Comparison of ENCODE assay signal across 9 mouse cellular contexts in genomic region chr15:99651984-99652872, GRCm38 (mm10). TPM values are rescaled to one million over a fixed set of nuclear protein-coding genes. Genes with fewer than 3 reads are reported as not detected.
DNase-seq lines count a peak whose midpoint lies in the region; ATAC-seq and TF ChIP-seq lines count a peak whose summit lies in the region.
"Had no signal": no experiment of that assay in that cellular context is flagged by ENCODE, and none has a peak within 500 bp of the region (broad histone marks: within the 10 kb centered on the region; RNA-seq: fewer than 3 reads in every experiment).

No protein-coding gene starts in this region.

- DNase-seq in heart, adult 8-10 months (ENCODE audit: low spot score): no peak
- DNase-seq in hindbrain, embryonic 14.5 days (ENCODE audit: low spot score): no peak
- no peak for DNase-seq in midbrain, embryonic 10.5 days (ENCODE audit: low spot score)
- no peak for DNase-seq in ovary, postnatal 14 days (ENCODE audit: low spot score)
- no peak for DNase-seq in layer of hippocampus, postnatal 14 days (ENCODE audit: low spot score in 2 of 2)
- no peak for DNase-seq in urinary bladder, postnatal 10 days (ENCODE audit: low spot score)

- H3K9me3 ChIP-seq in heart, embryonic 11.5 days (replicated peaks; ENCODE audit: control insufficient read depth, low read length): no peaks in the 10 kb centered on the region
- H3K9me3 ChIP-seq in hindbrain, embryonic 14.5 days (ENCODE audit: control insufficient read depth, low read length): no peaks in the 10 kb centered on the region
- H3K9me3 ChIP-seq in midbrain, embryonic 10.5 days (replicated peaks): no peaks in the 10 kb centered on the region

- H3K9ac ChIP-seq in heart, embryonic 11.5 days (ENCODE audit: low read depth, low read length): peak overlapping the region; percentile 92; the same call in 1 of the 2 replicates
- peak overlapping the region; percentile 32; the same call in 1 of the 2 replicates for H3K9ac ChIP-seq in hindbrain, embryonic 14.5 days

- ATAC-seq in heart, embryonic 11.5 days (replicated peaks; ENCODE audit: insufficient number of reproducible peaks, low FRiP score, low TSS enrichment): no peak
- no peak for ATAC-seq in hindbrain, embryonic 14.5 days (ENCODE audit: low FRiP score)

- peaks cover 37% of the 10 kb centered on the region for H3K4me1 ChIP-seq in heart, embryonic 11.5 days (ENCODE audit: control insufficient read depth, insufficient read depth, low read length)
- peaks cover 2% of the 10 kb centered on the region; the same call in 1 of the 2 replicates for H3K4me1 ChIP-seq in bone marrow, adult 2 months (ENCODE audit: control insufficient read depth, insufficient read depth, low read length)
- H3K4me1 ChIP-seq in hindbrain, embryonic 14.5 days (replicated peaks; ENCODE audit: control insufficient read depth, insufficient read depth, low read length): peaks cover 45% of the 10 kb centered on the region
- peaks cover 66% of the 10 kb centered on the region for H3K4me1 ChIP-seq in midbrain, embryonic 10.5 days

- WGBS in heart, embryonic 11.5 days (ENCODE audit: insufficient replicate concordance): 72% methylated on average over 10 of the region's 10 CpGs
- WGBS in bone marrow, adult 2 months: 52% methylated on average over 10 of the region's 10 CpGs
- WGBS in hindbrain, embryonic 14.5 days: 79% methylated on average over 10 of the region's 10 CpGs
- 74% methylated on average over 10 of the region's 10 CpGs for WGBS in midbrain, embryonic 10.5 days

- TF ChIP-seq POLR2A in bone marrow, adult 2 months (IDR thresholded peaks at IDR 0.05; ENCODE audit: borderline replicate concordance, control insufficient read depth, low read depth, low read length): no peak

- H3K27ac ChIP-seq in heart, embryonic 11.5 days (ENCODE audit: low read depth, low read length): no peak overlapping the region
- H3K27ac ChIP-seq in bone marrow, adult 2 months (ENCODE audit: control insufficient read depth, insufficient read depth, low read depth, low read length, poor library complexity): peak overlapping the region; percentile 19; the same call in 1 of the 2 replicates
- H3K27ac ChIP-seq in hindbrain, embryonic 14.5 days: no peak overlapping the region
- peak overlapping the region; percentile 97 for H3K27ac ChIP-seq in midbrain, embryonic 10.5 days (replicated peaks)

- H3K27me3 ChIP-seq in heart, embryonic 11.5 days (ENCODE audit: control insufficient read depth, insufficient read depth, low read length): peaks cover 29% of the 10 kb centered on the region
- H3K27me3 ChIP-seq in hindbrain, embryonic 14.5 days (ENCODE audit: control insufficient read depth, insufficient read depth, low read length): no peaks in the 10 kb centered on the region; the same call in 1 of the 2 replicates
- peaks cover 50% of the 10 kb centered on the region for H3K27me3 ChIP-seq in midbrain, embryonic 10.5 days (ENCODE audit: low read depth, poor library complexity, severe bottlenecking)

- H3K36me3 ChIP-seq in heart, embryonic 11.5 days (ENCODE audit: control insufficient read depth, insufficient read depth, low read length): no peaks in the 10 kb centered on the region
- H3K36me3 ChIP-seq in hindbrain, embryonic 14.5 days (replicated peaks; ENCODE audit: control insufficient read depth, insufficient read depth): no peaks in the 10 kb centered on the region
- no peaks in the 10 kb centered on the region; the same call in 1 of the 2 replicates for H3K36me3 ChIP-seq in midbrain, embryonic 10.5 days

- H3K4me3 ChIP-seq in heart, embryonic 11.5 days (ENCODE audit: low read depth, low read length): peak overlapping the region; percentile 95
- H3K4me3 ChIP-seq in bone marrow, adult 2 months (replicated peaks; ENCODE audit: control insufficient read depth, low read depth, low read length): peak overlapping the region; percentile 59
- peak overlapping the region; percentile 90 for H3K4me3 ChIP-seq in hindbrain, embryonic 14.5 days (replicated peaks; ENCODE audit: low read length)
- peak overlapping the region; percentile 98 for H3K4me3 ChIP-seq in midbrain, embryonic 10.5 days

- H3K4me2 ChIP-seq in heart, embryonic 11.5 days: peak overlapping the region; percentile 77
- H3K4me2 ChIP-seq in hindbrain, embryonic 14.5 days (replicated peaks): peak overlapping the region; percentile 88

- no peak for TF ChIP-seq CTCF in bone marrow, adult 2 months (IDR thresholded peaks at IDR 0.05; ENCODE audit: control insufficient read depth, insufficient read depth, low read length)

RNA-seq across cellular contexts. Expression of gene Racgap1, which starts 0.8 kb away (rescaled TPM):
- 91.8 and 126 TPM in 2 replicates for polyA plus RNA-seq in heart, embryonic 11.5 days (2014; fragmentation: Nextera tagmentation; extraction: Ambion mirVana)
- total RNA-seq in heart, adult 8-10 months (2022): 1 to 10 TPM in 1 of 4 experiments, under 1 TPM in 3; 0.46 to 1.6 (median 0.99) TPM
- 57.9 and 66.4 TPM in 2 replicates for polyA plus RNA-seq in bone marrow, adult 2 months (2011; ENCODE audit: insufficient read depth, insufficient read length, low replicate concordance, missing spikeins)
- 44.9 and 51.3 TPM in 2 replicates for polyA plus RNA-seq in hindbrain, embryonic 14.5 days (2014; fragmentation: Nextera tagmentation; extraction: Ambion mirVana)
- polyA plus RNA-seq in midbrain, embryonic 10.5 days (2016; fragmentation: Nextera tagmentation; extraction: Ambion mirVana): 208 and 239 TPM in 2 replicates
- 1 to 10 TPM; 7.6 to 8.7 TPM for total RNA-seq in layer of hippocampus, postnatal 14 days (2021)

RNA-seq across cellular contexts. Expression of gene Asic1, which starts 17.9 kb away (rescaled TPM):
- 1.8 and 2.1 TPM in 2 replicates for polyA plus RNA-seq in heart, embryonic 11.5 days (2014; fragmentation: Nextera tagmentation; extraction: Ambion mirVana)
- under 1 TPM; 0.14 to 0.56 (median 0.35) TPM for total RNA-seq in heart, adult 8-10 months (2022)
- 4.7 TPM in 1 of 2 replicates, not detected in the other for polyA plus RNA-seq in bone marrow, adult 2 months (2011; ENCODE audit: insufficient read depth, insufficient read length, low replicate concordance, missing spikeins)
- polyA plus RNA-seq in hindbrain, embryonic 14.5 days (2014; fragmentation: Nextera tagmentation; extraction: Ambion mirVana): 49.7 and 51.7 TPM in 2 replicates
- 6.0 and 14.9 TPM in 2 replicates for polyA plus RNA-seq in midbrain, embryonic 10.5 days (2016; fragmentation: Nextera tagmentation; extraction: Ambion mirVana)
- total RNA-seq in layer of hippocampus, postnatal 14 days (2021): 10 to 100 TPM; 37.3 to 41.3 TPM

RNA-seq across cellular contexts. Expression of gene Smarcd1, which starts 49.7 kb away (rescaled TPM):
- 24.8 and 26.6 TPM in 2 replicates for polyA plus RNA-seq in heart, embryonic 11.5 days (2014; fragmentation: Nextera tagmentation; extraction: Ambion mirVana)
- 10 to 100 TPM; 21.7 to 25.8 (median 24.5) TPM for total RNA-seq in heart, adult 8-10 months (2022)
- 10.1 and 10.7 TPM in 2 replicates for polyA plus RNA-seq in bone marrow, adult 2 months (2011; ENCODE audit: insufficient read depth, insufficient read length, low replicate concordance, missing spikeins)
- 93.2 and 107 TPM in 2 replicates for polyA plus RNA-seq in hindbrain, embryonic 14.5 days (2014; fragmentation: Nextera tagmentation; extraction: Ambion mirVana)
- polyA plus RNA-seq in midbrain, embryonic 10.5 days (2016; fragmentation: Nextera tagmentation; extraction: Ambion mirVana): 98.1 and 112 TPM in 2 replicates
- 100 to 1,000 TPM in 1 of 2 experiments, 10 to 100 TPM in 1; 96.1 to 106 TPM for total RNA-seq in layer of hippocampus, postnatal 14 days (2021)

RNA-seq across cellular contexts. Expression of gene Aqp6, which starts 51.0 kb away (rescaled TPM):
- polyA plus RNA-seq in heart, embryonic 11.5 days (2014; fragmentation: Nextera tagmentation; extraction: Ambion mirVana): not detected in 2 replicates
- under 1 TPM in 2 of 4 experiments, not detected in 2; 0.17 to 0.41 TPM for total RNA-seq in heart, adult 8-10 months (2022)
- not detected in 2 replicates for polyA plus RNA-seq in bone marrow, adult 2 months (2011; ENCODE audit: insufficient read depth, insufficient read length, low replicate concordance, missing spikeins)
- polyA plus RNA-seq in hindbrain, embryonic 14.5 days (2014; fragmentation: Nextera tagmentation; extraction: Ambion mirVana): 0.77 and 1.2 TPM in 2 replicates
- polyA plus RNA-seq in midbrain, embryonic 10.5 days (2016; fragmentation: Nextera tagmentation; extraction: Ambion mirVana): 0.16 TPM in 1 of 2 replicates, not detected in the other
- under 1 TPM; 0.19 to 0.37 TPM for total RNA-seq in layer of hippocampus, postnatal 14 days (2021)
- polyA plus RNA-seq: inflammation-experienced regulatory T-cells, adult 6 months had no signal

RNA-seq across cellular contexts. Expression of gene Gm17349, which starts 53.1 kb away (rescaled TPM):
- polyA plus RNA-seq in heart, embryonic 11.5 days (2014; fragmentation: Nextera tagmentation; extraction: Ambion mirVana): not detected in 2 replicates
- total RNA-seq in heart, adult 8-10 months (2022): 1 to 10 TPM; 2.4 to 3.3 (median 2.9) TPM
- not detected in 2 replicates for polyA plus RNA-seq in bone marrow, adult 2 months (2011; ENCODE audit: insufficient read depth, insufficient read length, low replicate concordance, missing spikeins)
- polyA plus RNA-seq in hindbrain, embryonic 14.5 days (2014; fragmentation: Nextera tagmentation; extraction: Ambion mirVana): not detected in 2 replicates
- not detected in 2 replicates for polyA plus RNA-seq in midbrain, embryonic 10.5 days (2016; fragmentation: Nextera tagmentation; extraction: Ambion mirVana)
- 1 to 10 TPM; 5.3 to 5.5 TPM for total RNA-seq in layer of hippocampus, postnatal 14 days (2021)
- polyA plus RNA-seq: inflammation-experienced regulatory T-cells, adult 6 months had no signal

Comparison
In these comparisons a context has a peak if more than half of its experiments do, and no peak if none do; other contexts are left out.
1. H3K27ac ChIP-seq: peak in bone marrow, adult 2 months (single experiment) and midbrain, embryonic 10.5 days (single experiment); none in heart, embryonic 11.5 days (single experiment) and hindbrain, embryonic 14.5 days (single experiment).
2. Peak in every context shown above with its lines, with median percentiles within 50 percentile points of each other: H3K4me3 ChIP-seq.